Mouse (Mus musculus) fibroblast of lung, adult 2 months (primary cell): ENCODE measurements around the gene Abcg5.

Experiments used
- DNase-seq: peaks from one replicate; pipeline ENCODE4 v3.0.0-alpha.2; 2011; ENCODE audit warnings: low read depth

Gene Abcg5

DNA sequence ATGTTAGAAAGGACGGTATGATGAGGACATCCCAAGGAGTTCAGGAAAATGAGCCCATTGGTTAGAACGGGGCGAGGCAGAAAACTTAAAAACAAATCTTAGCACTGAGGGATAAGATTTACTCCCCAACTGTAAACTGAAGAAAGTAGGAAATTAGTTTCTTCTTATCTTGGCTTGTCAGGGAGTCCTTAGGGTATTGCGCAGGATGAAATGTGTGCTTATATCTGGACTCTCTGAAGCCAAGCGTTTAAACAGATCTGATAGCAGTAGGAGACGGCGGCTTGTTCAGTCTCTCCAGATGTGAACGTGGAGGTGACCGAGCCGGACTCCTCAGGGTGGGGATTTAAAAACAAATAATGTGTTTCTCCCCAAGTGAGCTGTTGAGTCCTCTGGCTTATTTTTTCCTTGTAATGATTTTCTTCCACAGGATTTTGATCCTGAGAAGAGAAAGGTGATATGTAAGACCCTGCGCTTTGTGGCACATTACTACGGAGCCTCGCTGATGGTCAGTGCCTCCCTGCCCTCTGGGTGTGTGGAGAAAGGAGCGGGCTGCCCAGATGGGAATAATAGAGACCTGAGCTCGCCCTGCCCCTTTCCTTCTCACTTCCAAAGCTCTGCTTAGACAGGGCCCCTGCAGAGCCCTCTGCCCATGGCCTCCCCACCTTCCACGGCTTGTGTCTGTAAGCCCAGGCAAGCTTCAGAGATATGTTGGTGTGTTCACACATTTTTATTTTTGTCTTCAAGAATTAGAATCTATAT, 38.3 kb downstream of the Abcg5 start:
- no peak for DNase-seq

DNA sequence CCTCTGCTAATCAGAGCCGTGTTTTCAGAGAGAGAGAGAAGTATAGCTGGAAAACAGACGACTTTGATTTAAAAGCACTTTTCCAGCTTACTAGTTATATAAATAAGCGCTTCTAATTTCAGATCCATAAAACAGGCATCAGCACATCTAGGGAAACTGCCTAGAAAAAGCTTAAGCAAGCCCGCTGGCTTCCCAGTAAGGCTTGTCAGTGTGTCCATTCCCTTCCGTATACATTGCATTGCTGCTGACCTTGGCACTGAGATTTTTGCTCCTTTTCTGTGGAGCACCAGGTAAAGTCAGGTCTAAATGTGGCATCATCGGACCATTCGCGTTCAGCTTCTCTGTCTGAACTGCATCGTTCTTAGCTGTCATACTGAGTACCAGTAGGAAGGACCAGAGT, 40.5 kb downstream of the Abcg5 start:
- no peak for DNase-seq

DNA sequence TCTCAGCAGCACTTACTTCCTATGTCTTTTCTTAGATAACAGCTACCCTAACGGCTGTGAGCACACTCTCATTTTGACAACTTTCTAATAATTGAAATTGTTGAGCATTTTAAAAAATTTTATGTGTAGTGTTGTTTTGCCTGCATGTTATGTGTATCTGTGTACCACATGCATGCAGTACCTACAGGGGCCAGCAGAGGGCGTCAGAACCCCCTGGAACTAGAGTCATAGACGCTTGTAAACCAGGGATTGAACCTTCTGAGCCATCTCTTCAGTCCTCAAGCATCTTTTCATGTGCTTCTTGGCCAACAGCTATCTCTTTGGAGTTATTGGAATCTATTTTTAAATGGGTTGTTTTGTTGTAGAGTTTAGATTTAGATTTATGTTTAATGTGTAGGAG, 40.9 kb downstream of the Abcg5 start:
- DNase-seq: no peak

DNA sequence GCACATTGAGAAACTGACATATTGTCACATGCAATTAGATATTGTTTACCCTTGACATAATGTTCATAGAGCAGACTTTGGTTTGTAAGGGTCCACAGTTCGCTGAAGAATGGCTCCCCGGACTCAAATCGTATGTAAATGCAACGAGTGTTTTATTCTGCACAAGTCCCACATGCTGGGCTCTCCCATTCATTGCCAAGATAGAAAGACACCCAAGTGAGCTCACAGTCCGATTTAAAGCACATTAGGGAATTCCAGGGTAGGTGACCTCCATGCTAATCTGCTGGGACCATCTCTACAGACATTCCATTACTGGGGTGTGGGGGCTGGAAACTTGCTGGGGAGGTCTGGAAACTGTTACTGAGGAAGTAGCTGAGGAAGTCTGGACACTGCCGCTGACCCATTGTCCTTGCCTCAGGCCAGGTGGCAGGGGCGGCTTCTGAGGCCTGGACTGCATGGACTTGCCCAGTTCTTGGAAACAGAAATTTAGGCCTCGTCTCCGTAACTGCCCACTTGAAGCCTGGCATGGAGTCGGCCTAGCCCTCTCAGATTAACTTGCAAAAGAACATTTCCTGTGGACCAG, 42.9 kb downstream of the Abcg5 start:
- DNase-seq: no peak

GRCm38 (mm10) chr17:84637971-84638370, 44.8 kb downstream of the Abcg5 start:
- DNase-seq: no peak

GRCm38 (mm10) chr17:84636328-84636727, 46.5 kb downstream of the Abcg5 start:
- no peak for DNase-seq

DNA sequence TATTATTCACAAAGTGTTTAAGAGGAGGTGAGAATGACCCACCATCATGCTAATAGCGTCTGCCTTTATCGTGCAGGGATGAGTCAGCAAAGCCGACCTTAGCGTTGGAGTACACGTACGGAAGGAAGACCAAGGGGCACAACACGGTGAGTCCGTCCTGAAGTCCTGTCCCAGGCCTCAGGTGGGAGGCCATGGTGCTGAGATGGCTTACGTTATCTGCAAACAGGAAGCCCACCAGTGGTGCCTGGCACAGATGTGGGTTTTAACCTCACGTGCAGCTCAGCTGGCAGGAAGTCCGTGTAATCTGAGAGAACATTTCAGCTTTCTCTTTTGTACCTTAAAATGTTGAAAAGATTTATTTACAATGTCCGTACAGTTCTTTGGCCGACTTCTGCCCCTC, 49.4 kb downstream of the Abcg5 start:
- no peak for DNase-seq

DNA sequence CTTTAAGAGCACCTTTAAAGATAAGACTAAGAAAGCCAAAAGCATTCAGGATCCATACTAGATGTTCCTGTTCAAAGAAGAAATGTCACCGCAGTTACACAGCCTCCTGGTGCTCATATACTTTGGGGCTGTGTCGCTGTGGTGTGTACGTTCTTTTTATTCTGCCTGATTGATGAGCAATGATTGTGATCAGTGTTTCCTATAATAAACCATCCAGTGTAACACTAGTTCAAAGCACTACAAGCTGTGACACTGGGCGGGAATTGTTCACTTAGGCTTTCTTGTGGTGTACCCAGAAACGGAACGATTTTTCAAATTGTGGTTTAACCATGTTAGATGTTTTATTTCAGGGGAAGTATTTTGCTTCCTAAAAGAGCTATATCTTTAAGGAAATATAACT, 51.0 kb downstream of the Abcg5 start:
- no peak for DNase-seq

DNA sequence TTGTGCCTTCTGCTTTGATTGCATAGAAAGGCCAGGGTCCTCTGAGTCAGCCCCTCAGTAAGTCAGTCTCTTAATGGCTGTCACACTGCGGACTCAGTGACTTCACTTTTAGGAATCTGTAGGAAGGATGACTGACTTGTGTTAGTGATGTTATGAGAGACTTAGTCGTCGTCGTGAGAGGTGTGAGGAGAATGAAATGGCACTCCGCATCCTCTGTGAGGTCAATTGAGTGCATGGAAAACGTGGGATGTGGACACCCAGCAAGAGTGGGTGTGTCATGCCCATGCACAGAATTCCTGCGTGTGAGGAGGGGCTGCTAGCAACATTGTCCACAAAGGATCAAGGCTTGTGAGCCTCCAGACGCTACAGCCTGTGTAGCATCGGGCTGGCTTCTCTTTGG, 54.2 kb downstream of the Abcg5 start:
- no peak for DNase-seq

DNA sequence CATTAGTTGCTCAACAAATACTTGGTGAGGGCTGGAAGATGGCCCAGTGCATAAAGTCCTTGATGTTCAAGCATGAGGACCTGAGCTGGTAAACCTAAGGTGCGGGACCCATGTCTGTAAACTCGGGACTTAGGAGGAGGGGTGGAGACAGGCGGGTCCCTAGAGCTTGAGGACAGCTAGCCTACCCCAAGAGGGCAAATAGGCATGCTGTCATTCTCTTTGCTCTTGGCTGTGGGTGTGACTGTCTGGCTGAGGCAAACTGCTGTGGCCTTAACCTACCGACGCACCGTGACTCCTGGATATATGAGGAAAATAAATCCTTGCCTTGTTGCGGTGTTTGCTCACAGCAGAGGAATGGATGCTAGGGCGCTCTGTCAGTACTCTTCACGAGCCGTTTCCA, 55.1 kb downstream of the Abcg5 start:
- no peak for DNase-seq

DNA sequence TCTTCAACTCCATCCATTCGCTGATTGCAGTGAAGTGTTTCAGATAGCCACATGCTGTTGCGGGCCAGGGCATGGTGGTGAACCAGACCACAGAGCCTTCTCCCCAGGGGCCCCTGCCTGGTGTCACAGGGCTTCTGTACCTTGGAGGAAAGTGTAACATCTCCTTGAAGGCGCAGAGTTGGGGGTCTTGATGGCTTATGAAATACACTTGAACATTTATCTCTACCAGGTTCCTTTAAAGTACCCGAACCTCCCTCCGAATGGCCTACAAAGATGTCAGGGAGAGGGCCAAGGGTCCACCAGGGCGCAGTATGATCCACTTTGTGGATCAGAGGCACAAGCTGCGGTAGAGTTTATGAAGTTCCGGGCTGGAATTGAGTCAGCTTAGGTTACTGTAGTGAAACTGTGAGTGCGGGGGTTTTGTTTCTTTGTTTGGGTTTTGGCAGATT, 55.9 kb downstream of the Abcg5 start:
- no peak for DNase-seq

DNA sequence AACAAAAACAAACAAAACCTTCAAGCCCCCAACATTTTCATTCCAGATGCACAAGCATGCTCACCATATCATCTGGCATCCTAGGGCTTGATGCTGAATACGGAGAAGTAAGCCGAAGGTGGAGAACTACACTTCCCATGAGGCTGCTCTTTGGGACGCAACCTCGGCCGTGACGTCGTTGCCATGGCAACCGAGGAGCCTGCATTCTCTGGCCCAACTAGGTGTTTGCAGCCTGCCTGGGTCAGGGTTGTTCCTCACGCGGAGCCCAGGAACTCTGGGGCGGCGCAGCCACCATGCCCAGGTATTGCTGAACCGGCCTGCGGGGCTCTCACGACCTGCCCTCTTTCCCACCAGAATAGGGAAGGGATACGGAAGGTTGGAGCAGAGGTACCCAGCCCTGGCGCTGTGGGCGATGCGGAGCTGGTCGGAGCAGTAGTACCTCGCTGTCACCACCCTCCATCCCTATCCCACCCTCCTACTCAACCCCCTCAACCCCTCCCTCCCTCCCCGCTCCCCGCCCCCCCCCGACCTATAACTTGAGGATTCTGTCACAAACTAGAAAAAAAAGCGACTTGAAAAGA, 56.4 kb downstream of the Abcg5 start, which contains the start of gene Dync2li1:
TSS of gene Dync2li1 (plus strand) at position 221 of the 581 bp plus-strand sequence.
- peak; percentile 74 for DNase-seq

GRCm38 (mm10) chr17:84622873-84623272, 59.9 kb downstream of the Abcg5 start:
- DNase-seq: no peak

- no peak for DNase-seq
Observed at GRCm38 (mm10) chr17:84622028-84622427, 60.8 kb downstream of the Abcg5 start.

DNA sequence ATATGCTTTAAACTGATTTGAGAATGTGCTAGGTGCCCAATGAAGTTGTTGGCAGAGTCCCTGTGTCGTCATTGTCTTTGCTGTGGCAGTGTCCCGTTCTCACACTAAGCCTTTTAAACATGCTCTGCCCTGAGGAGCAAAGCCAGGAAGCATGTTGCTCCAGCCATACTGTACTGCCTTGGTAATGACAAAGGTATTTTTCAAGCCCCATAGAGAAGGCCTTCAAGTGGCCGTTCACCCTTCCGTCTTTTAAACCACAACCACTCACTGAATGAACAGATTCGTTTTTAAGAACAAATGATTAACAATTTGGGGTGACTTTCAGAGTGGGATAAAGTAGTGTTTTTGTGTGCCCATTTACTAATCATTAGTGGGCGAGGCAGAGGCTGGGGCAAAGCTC, 61.6 kb downstream of the Abcg5 start:
- DNase-seq: no peak

DNA sequence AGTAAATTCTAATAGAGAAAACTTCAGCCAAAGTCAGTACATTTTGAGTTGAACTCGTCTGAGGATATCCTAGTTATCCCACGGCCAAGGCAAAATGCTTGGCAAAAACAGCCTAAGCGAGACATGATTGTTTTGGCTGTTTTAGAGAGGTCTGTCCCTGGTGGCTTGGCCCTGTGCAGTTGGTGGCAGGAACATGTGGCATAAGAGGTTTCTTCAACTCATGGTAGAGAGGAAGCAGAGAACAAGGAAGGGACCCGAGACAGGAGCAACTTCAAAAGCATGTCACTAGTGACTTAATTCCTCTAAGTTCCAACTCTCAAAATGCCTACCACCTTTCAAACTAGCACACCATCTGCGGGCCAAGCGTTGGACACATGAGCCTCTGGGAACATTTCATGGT, 62.2 kb downstream of the Abcg5 start:
- DNase-seq: no peak

GRCm38 (mm10) chr17:84620076-84620475, 62.7 kb downstream of the Abcg5 start:
- DNase-seq: no peak

DNA sequence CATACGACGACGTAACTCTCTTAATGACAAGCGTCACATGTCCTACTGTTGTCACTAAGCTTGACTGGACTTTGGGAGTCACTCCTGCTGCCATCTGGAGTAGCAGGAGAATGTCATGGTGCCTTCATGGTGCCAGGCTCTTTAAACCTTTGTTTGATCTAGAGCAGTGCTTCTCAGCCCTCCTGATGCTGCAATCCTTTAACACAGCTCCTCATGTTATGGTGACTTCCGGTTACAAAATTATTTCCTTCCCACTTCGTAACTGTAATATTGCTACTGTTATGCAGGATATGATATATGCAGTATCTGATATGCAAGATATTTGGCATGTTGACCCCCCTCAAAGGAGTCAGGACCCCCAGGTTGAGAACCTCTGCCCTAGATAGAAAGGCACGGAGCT, 63.7 kb downstream of the Abcg5 start:
- no peak for DNase-seq

- DNase-seq: no peak
Observed at GRCm38 (mm10) chr17:84617953-84618352, 64.9 kb downstream of the Abcg5 start.

DNA sequence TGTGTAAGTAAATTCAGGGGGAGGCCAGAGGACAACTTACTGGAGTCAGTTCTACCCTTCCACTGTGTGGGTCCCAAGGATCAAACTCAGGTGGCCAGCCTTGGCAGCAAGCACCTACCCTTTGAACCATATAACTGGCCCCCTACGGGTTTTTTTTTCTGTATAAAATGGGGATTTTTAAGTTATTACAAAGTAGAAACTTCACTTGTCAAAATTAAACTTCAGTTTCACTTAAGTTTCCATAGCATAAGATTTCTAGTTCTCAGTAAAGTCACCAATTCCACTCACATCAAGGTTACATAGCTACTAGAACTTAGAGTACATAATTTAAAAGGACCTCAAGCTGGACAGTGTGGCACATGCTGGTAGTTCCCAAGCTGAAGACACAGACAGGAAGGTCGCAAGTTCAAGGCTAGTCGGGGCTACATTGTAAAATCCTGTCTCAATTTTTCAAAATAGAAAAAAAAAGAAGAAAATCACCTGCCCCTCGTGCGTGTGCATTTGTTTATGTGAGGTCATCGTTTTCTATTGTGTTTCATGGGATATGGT, 66.2 kb downstream of the Abcg5 start:
- DNase-seq: no peak

- no peak for DNase-seq
Observed at GRCm38 (mm10) chr17:84615811-84616210, 67.0 kb downstream of the Abcg5 start.

DNA sequence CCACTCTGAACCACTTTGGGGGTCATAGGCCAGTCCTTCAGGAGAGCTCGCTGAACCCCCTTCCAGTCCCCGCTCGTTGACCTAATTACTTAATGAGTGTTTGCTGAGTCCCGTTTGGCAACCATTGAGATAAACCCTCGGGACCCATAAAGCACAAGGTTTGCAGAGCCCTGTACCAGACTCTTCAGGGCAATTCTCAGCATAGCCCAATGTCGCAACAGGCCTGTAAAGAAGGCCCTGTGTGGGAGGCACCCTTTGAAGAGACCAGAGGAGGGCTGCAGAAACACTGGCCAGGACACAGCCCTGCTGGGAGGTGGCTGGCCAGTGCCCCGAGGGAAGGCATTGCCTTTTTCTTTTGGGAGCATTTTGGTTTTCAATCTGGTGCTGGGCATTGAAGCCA, 70.8 kb downstream of the Abcg5 start:
- no peak for DNase-seq

DNA sequence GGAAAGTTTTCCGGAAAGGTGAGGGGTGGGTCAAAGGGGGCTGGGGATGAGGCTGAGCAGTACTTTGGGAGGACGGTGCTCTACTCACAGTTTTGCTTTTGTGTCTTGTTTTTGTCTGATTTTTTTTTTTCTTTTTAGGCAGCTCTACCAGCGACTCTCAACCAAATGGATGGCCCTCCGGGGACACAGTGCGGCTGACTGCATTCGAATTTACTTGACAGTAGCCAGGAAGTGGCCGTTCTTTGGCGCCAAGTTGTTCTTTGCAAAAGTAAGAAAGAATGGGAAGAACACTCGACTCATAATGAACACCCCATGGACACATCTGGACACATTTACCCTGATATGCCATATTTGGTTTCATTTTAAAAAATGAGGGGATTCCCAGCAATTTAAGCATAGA, 71.3 kb downstream of the Abcg5 start:
- DNase-seq: no peak
